Mouse (Mus musculus): Measurements from ENCODE around the gene Rel.

- TF ChIP-seq POLR2A (IDR thresholded peaks at IDR 0.05; ENCODE audit: low read depth, low read length): no peak
- TF ChIP-seq CTCF (IDR thresholded peaks at IDR 0.05; ENCODE audit: borderline replicate concordance, insufficient read depth, low read length): no peak
Measured at GRCm38 (mm10) chr11:23701831-23702230, 68.9 kb downstream of the Rel start.

Measured in embryonic fibroblast, embryonic 13.5 days (primary cell).